Mouse (Mus musculus) urinary bladder, postnatal 0 days (tissue): ENCODE results near the gene Dusp5. TPM values are rescaled to one million over a fixed set of nuclear protein-coding genes. Genes with fewer than 3 reads are reported as not detected.

Experiments used
- polyA plus RNA-seq: library from polyadenylated mRNA; unstranded; fragments of >200 nt; fragmentation: Nextera tagmentation; extraction: Ambion mirVana; gene quantifications from 2 replicates; pipeline ENCODE4 v1.2.1, GENCODE M21; 2015

Gene Dusp5
- polyA plus RNA-seq: 8.9 and 10.0 TPM in 2 replicates

DNA sequence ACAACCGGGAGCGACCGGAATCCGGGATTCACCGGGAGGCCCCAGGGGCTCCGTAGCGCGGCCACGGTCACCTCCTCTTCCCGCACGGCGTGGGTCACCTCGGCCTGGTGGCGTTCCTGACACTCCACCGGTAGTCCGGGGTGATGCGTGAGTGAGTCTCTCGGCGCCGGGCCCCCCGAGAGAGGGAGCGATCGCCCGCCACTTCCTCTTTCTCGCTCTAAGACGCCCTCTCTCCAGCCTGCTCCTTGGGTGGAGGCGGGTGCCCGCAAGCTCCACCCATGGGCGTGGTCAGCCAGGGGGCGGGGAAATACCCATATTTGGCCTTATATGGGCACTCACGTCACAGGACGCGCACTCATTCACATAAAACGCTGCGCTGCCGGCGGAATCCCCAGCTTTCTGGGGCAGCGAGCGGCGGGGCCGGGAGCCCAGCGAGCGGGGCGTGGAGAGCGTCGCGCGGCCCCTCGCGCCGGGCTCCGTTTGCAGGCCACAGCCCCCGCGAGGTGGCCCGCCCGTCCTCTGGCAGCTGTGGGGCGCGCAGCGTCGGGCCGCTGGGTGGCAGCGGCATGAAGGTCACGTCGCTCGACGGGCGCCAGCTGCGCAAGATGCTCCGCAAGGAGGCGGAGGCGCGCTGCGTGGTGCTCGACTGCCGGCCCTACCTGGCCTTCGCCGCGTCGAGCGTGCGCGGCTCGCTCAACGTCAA lies at the start of gene Dusp5:
Gene Dusp5 (plus strand): TSS at position 358 of the 703 bp plus-strand sequence.

DNA sequence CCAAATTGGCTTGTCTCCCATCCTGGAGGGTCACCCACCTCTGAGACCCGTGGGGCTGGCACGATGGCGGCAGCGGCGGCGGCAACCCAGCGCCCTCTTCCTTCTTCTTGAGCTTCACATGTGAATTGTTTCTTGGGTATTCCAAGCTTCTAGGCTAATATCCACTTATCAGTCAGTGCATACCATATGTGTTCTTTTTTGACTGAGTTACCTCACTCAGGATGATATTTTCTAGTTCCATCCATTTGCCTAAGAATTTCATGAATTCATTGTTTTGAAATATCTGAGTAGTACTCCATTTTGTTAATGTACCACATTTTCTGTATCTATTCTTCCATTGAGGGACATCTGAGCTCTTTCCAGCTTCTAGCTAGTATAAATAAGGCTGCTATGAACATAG lies 60.1 kb downstream of the Dusp5 start, which contains the start of gene Nutf2-ps1:
Gene Nutf2-ps1 (minus strand): TSS at position 101 of the 400 bp plus-strand sequence.

Other genes with a start within 250 kb of the Dusp5 start
- gene Mxi1, start 218.6 kb upstream of the Dusp5 start, polyA plus RNA-seq: 25.8 and 27.3 TPM in 2 replicates
- gene Gm10197, start 157.3 kb upstream of the Dusp5 start, polyA plus RNA-seq: not detected in 2 replicates
- gene Smndc1, start 138.5 kb upstream of the Dusp5 start, polyA plus RNA-seq: 23.6 and 32.1 TPM in 2 replicates
- gene Nutf2-ps1, start 60.0 kb downstream of the Dusp5 start, polyA plus RNA-seq: 222 and 233 TPM in 2 replicates
- gene Smc3, start 71.3 kb downstream of the Dusp5 start, polyA plus RNA-seq: 26.6 and 31.6 TPM in 2 replicates
- 1.1 and 1.6 TPM in 2 replicates for gene Rbm20, start 148.2 kb downstream of the Dusp5 start, polyA plus RNA-seq